Mouse (Mus musculus): ENCODE measurements around the gene Disc1. TPM values are rescaled to one million over a fixed set of nuclear protein-coding genes. Genes with fewer than 3 reads are reported as not detected.

Gene Disc1
- total RNA-seq, 2 experiments from 2014 or later, result 1.9 to 3.1 TPM

GRCm38 (mm10) chr8:125102303-125102702, 48.3 kb downstream of the Disc1 start:
- DNase-seq (ENCODE audit: extremely low spot score in 1 of 2, low spot score in 2 of 2), result no peak

GRCm38 (mm10) chr8:125113171-125113570, 59.2 kb downstream of the Disc1 start:
- DNase-seq (ENCODE audit: extremely low spot score in 1 of 2, low spot score in 2 of 2), result no peak
- intact Hi-C loops (cut with DNase I), result no loop called here

More at GRCm38 (mm10) chr8:125102303-125102702, 48.3 kb downstream of the Disc1 start:
- intact Hi-C loops (cut with DNase I), result no loop called here

GRCm38 (mm10) chr8:125113831-125114230, 59.8 kb downstream of the Disc1 start:
- DNase-seq (ENCODE audit: extremely low spot score in 1 of 2, low spot score in 2 of 2), result no peak

GRCm38 (mm10) chr8:125115321-125115720, 61.3 kb downstream of the Disc1 start:
- no peak for DNase-seq (ENCODE audit: extremely low spot score in 1 of 2, low spot score in 2 of 2)
- intact Hi-C loops (cut with DNase I), result no loop called here

More at GRCm38 (mm10) chr8:125113831-125114230, 59.8 kb downstream of the Disc1 start:
- intact Hi-C loops (cut with DNase I), result no loop called here

DNA sequence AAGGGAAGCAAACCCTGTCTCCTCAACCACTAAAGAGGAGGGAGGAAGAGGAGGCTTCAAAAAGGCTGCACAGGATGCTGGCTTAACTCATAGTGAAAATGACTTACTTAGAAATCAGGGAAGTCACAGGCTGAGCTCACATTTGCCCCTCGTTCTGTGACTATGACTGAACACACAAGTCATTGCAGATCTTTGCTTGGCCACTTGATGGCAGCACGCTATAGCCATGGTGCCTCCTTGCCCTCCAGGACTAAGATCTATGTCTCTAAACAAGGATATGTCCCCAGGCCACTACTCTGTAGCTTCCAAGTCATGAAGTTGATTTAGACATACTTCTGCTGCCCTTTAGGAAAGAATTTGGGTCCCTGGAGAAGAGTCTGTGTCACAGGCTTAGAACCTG, 62.6 kb downstream of the Disc1 start:
- DNase-seq (ENCODE audit: extremely low spot score in 1 of 2, low spot score in 2 of 2), result peak in 1 of 2 experiments; percentile 68
- intact Hi-C loops (cut with DNase I), result no loop called here

DNA sequence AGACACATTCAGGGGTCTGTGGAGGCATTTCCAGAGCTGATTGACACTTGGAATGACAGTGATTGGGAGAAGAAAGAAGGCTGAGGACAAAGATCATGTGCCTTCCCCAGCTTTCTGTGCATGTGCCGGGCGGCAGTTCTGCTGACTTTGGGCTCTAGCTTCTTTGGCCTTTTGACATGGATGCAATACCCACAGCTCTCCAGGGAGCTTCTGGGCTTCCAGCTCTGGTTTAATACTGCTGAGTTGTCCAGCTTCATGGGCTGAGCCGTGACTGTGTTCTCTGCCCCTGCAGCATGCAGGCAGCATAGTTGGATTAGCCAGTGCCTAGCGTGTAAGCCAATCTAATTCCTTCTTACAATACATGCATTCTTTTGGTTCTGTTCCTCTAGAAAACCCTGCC, 72.5 kb downstream of the Disc1 start:
- intact Hi-C loops (cut with DNase I), result loop anchor here (10.0 kb wide), 1 partner anchor 738 kb away; no protein-coding TSS in a partner anchor
- no peak for DNase-seq (ENCODE audit: extremely low spot score in 1 of 2, low spot score in 2 of 2)

- intact Hi-C loops (cut with DNase I), result loop anchor here (10.0 kb wide), 1 partner anchor 737 kb away; no protein-coding TSS in a partner anchor
- DNase-seq (ENCODE audit: extremely low spot score in 1 of 2, low spot score in 2 of 2), result no peak
Measured at GRCm38 (mm10) chr8:125127621-125128020, 73.6 kb downstream of the Disc1 start.

GRCm38 (mm10) chr8:125128305-125128704, 74.3 kb downstream of the Disc1 start:
- DNase-seq (ENCODE audit: extremely low spot score in 1 of 2, low spot score in 2 of 2), result peak in 1 of 2 experiments; percentile 53
- intact Hi-C loops (cut with DNase I), result loop anchor here (10.0 kb wide), 1 partner anchor 736 kb away; no protein-coding TSS in a partner anchor

DNA sequence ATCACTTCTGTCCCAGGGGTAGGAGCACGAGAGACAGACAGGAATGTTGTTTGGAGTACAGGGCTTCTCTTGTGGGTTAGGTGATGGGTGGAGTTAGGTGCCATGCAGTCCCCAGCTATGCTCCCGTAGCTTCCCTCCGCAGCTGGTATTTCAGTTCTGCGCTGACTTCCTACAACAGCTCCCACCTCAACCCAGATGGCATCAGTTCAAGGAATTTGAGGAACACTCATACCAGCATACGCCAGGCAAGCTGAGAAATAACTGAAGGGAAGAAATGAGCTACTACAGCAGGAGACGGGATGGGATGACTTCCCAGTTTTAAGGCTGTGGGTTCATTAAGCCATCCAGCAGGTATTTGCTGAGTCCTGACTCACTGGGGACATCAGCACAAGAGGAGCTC, 76.8 kb downstream of the Disc1 start:
- intact Hi-C loops (cut with DNase I), result loop anchor here (5.0 kb wide), 1 partner anchor 436 kb away; the partner anchor contains the start of gene Sipa1l2
- DNase-seq (ENCODE audit: extremely low spot score in 1 of 2, low spot score in 2 of 2), result no peak

DNA sequence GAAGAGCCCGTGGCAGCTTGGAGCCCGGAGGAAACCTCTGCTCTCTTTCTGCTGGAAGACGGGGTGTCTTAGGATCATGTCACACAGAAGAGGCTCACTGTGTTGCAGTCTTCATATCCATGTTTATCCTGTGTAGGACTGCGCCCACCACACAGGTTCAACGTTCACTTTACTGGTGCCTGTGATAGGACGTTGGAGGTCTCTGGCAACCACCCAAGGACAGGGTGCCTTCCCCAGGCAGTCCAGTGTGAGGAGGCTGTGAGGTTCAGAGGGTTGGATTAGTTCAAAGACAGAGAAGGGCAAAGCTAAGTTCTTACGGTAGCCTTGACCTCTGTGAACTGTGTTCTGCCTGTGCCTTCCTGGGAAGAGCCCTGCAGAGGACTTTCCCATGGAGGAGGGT, 77.3 kb downstream of the Disc1 start:
- intact Hi-C loops (cut with DNase I), result loop anchor here (5.0 kb wide), 1 partner anchor 436 kb away; the partner anchor contains the start of gene Sipa1l2
- no peak for DNase-seq (ENCODE audit: extremely low spot score in 1 of 2, low spot score in 2 of 2)

DNA sequence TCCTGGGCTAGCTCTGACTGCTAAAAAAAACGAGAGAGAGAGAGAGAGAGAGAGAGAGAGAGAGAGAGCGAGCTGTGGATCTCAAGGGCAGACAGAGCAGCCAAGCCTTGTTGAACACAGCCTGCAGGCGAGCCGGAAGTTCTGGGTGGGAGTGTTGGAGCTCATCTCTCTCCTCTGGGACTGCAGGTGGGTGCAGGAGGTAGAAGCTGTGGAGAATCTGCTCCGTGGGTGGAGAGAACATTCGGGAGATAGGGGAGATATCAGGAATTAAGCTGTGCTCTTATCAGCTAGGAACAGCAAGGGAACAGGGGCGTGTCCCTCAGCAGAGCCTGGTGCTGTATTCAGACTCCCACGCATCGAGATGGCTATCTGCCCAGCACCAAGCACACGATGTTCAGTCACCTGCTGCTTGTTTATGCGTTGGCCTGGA, 79.7 kb downstream of the Disc1 start:
- intact Hi-C loops (cut with DNase I), result loop anchor here (5.0 kb wide), 1 partner anchor 434 kb away; the partner anchor contains the start of gene Sipa1l2
- peak in 1 of 2 experiments; percentile 57 for DNase-seq (ENCODE audit: extremely low spot score in 1 of 2, low spot score in 2 of 2)

DNA sequence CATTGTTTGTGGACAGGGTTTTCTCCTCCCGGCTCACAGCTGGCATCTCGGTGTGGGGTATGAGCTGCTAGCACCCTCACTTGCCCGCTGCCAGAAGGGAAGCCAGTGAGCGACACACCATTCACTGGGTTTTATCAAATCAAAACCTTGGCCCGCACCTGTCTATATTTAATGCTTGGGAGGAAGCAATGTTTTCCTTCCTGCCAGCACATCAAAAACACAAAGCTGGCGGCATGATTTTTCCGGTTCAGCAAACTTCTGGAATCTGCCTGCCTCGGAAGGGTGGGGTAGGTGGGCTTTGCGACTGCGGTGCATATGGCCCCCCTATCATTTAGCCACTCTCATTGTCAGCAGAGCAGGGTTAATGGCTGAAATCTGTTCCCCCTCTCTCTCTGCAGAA, 80.9 kb downstream of the Disc1 start:
- intact Hi-C loops (cut with DNase I), result loop anchor here (5.0 kb wide), 1 partner anchor 432 kb away; the partner anchor contains the start of gene Sipa1l2
- DNase-seq (ENCODE audit: extremely low spot score in 1 of 2, low spot score in 2 of 2), result no peak

DNA sequence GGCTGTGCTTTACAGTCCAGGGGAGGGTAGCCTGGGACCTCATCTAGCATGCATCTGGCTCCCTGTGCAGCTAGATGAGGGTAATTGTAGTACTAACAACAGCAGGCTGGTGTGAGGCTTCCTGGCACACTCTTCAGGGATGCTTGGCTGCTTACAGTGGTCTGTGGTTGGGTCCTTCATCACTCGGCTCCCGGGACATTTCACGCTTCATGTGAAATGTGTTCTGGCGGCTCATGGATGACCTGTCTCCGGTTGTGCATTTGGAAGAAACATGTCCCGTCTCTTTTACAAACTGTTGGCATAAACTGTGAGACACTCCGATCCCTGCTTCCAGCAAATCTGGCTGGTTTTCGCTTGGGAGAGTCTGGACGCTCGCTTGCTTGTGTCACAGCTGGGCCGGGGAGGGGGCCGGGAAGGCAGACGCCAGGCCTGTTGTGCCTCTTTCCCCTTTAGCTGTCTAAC, 85.7 kb downstream of the Disc1 start:
- intact Hi-C loops (cut with DNase I), result no loop called here
- DNase-seq (ENCODE audit: extremely low spot score in 1 of 2, low spot score in 2 of 2), result peak in 1 of 2 experiments; percentile 20

GRCm38 (mm10) chr8:125140965-125141364, 87.0 kb downstream of the Disc1 start:
- no peak for DNase-seq (ENCODE audit: extremely low spot score in 1 of 2, low spot score in 2 of 2)
- intact Hi-C loops (cut with DNase I), result no loop called here

GRCm38 (mm10) chr8:125156863-125157640, 103.1 kb downstream of the Disc1 start:
- DNase-seq (ENCODE audit: extremely low spot score in 1 of 2, low spot score in 2 of 2), result no peak
- intact Hi-C loops (cut with DNase I), result no loop called here

DNA sequence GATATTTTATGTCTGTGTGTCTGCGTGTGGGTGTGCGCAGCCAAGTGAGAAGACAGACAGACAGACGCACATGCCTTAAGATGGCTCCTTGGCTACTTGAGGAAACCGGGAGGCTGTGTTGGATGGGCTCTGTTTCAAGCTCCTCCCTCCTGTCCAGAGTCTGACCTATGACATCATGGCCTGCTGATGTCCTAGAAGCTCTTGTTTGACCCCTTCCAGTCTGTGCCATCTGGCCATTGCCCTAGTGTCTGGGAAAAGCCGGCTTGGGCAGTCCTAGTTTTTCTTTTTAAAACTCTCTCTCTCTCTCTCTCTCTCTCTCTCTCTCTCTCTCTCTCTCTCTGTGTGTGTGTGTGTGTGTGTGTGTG, 103.6 kb downstream of the Disc1 start:
- intact Hi-C loops (cut with DNase I), result no loop called here
- no peak for DNase-seq (ENCODE audit: extremely low spot score in 1 of 2, low spot score in 2 of 2)

- DNase-seq (ENCODE audit: extremely low spot score in 1 of 2, low spot score in 2 of 2), result no peak
- intact Hi-C loops (cut with DNase I), result no loop called here
Measured at GRCm38 (mm10) chr8:125159387-125159786, 105.4 kb downstream of the Disc1 start.

DNA sequence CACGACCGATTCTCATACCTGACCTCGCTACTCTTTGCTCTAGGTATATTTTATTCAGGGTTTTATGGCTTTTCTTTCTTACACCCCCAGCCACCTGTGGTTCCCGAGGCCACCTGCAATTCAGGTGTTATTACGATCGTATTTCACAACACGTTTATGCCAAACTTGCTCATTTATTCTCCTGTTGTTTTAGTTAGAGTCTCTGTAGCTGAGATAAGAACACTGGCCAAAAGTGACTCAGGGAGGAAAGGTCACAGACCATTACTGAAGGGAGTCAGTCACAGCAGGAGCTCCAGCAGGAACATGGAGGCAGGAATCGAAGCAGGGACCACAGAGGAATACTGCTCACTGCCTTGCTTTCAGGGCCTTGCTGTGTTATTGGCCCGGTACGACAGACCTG, 109.5 kb downstream of the Disc1 start:
- intact Hi-C loops (cut with DNase I), result no loop called here
- DNase-seq (ENCODE audit: extremely low spot score in 1 of 2, low spot score in 2 of 2), result no peak

- intact Hi-C loops (cut with DNase I), result no loop called here
- DNase-seq (ENCODE audit: extremely low spot score in 1 of 2, low spot score in 2 of 2), result no peak
Measured at GRCm38 (mm10) chr8:125163906-125164305, 109.9 kb downstream of the Disc1 start.
